Comparison of ENCODE assay signal across 26 mouse cellular contexts in genomic region chr14:47206601-47207000, GRCm38 (mm10). TPM values are rescaled to one million over a fixed set of nuclear protein-coding genes. Genes with fewer than 3 reads are reported as not detected.
DNase-seq lines count a peak whose midpoint lies in the region; ATAC-seq and TF ChIP-seq lines count a peak whose summit lies in the region.
"Had no signal": no experiment of that assay in that cellular context is flagged by ENCODE, and none has a peak within 500 bp of the region (broad histone marks: within the 10 kb centered on the region; RNA-seq: fewer than 3 reads in every experiment).

No protein-coding gene starts in this region.

- H3K4me1 ChIP-seq in heart, embryonic 10.5 days = no peaks in the 10 kb centered on the region
- no peaks in the 10 kb centered on the region for H3K4me1 ChIP-seq in heart, embryonic 11.5 days (ENCODE audit: control insufficient read depth, insufficient read depth, low read length)
- H3K4me1 ChIP-seq in stomach, embryonic 15.5 days = no peaks in the 10 kb centered on the region
- no peaks in the 10 kb centered on the region for H3K4me1 ChIP-seq in stomach, postnatal 0 days (replicated peaks; ENCODE audit: control insufficient read depth, insufficient read depth)
- H3K4me1 ChIP-seq: embryonic facial prominence, embryonic 12.5 days; embryonic facial prominence, embryonic 15.5 days; forebrain, embryonic 12.5 days; forebrain, embryonic 15.5 days; heart, embryonic 12.5 days; heart, embryonic 15.5 days had no signal

- no peak overlapping the region for H3K4me3 ChIP-seq in heart, embryonic 10.5 days
- no peak overlapping the region for H3K4me3 ChIP-seq in heart, embryonic 11.5 days (ENCODE audit: low read depth, low read length)
- H3K4me3 ChIP-seq in stomach, embryonic 15.5 days (replicated peaks) = no peak overlapping the region
- no peak overlapping the region for H3K4me3 ChIP-seq in stomach, postnatal 0 days (ENCODE audit: low read depth, low read length)
- H3K4me3 ChIP-seq: embryonic facial prominence, embryonic 12.5 days; embryonic facial prominence, embryonic 15.5 days; erythroblast, embryonic 14.5 days; forebrain, embryonic 12.5 days; forebrain, embryonic 15.5 days; heart, adult 2 months; heart, embryonic 12.5 days; heart, embryonic 15.5 days had no signal

- no peak for TF ChIP-seq CTCF in stomach, postnatal 0 days (IDR thresholded peaks at IDR 0.05; ENCODE audit: low read depth)

- peak; percentile 67 for DNase-seq in heart, embryonic 10.5 days (ENCODE audit: low spot score)
- no peak for DNase-seq in stomach, postnatal 0 days (ENCODE audit: low spot score)
- no peak for DNase-seq in urinary bladder, postnatal 36 days (ENCODE audit: low spot score in 2 of 2)
- DNase-seq: adrenal gland, adult 2 months; adrenal gland, postnatal 14 days; cerebellum, adult 18-20 months; cerebellum, adult 9-11 months; cerebellum, postnatal 25 days; gastrocnemius, postnatal 25 days; heart, adult 2 months; heart, postnatal 10 days; heart, postnatal 4 days had no signal

- H3K4me2 ChIP-seq in heart, embryonic 11.5 days = no peak overlapping the region
- no peak overlapping the region for H3K4me2 ChIP-seq in stomach, embryonic 15.5 days
- H3K4me2 ChIP-seq in stomach, postnatal 0 days (replicated peaks; ENCODE audit: low read depth) = no peak overlapping the region
- H3K4me2 ChIP-seq: embryonic facial prominence, embryonic 12.5 days; embryonic facial prominence, embryonic 15.5 days; forebrain, embryonic 12.5 days; forebrain, embryonic 15.5 days; heart, embryonic 12.5 days; heart, embryonic 15.5 days; hindbrain, embryonic 14.5 days had no signal

- no peaks in the 10 kb centered on the region for H3K36me3 ChIP-seq in heart, embryonic 10.5 days
- no peaks in the 10 kb centered on the region for H3K36me3 ChIP-seq in heart, embryonic 11.5 days (ENCODE audit: control insufficient read depth, insufficient read depth, low read length)
- no peaks in the 10 kb centered on the region for H3K36me3 ChIP-seq in stomach, embryonic 15.5 days
- no peaks in the 10 kb centered on the region for H3K36me3 ChIP-seq in stomach, postnatal 0 days (ENCODE audit: control insufficient read depth, insufficient read depth, low read length)
- H3K36me3 ChIP-seq: embryonic facial prominence, embryonic 12.5 days; embryonic facial prominence, embryonic 15.5 days; forebrain, embryonic 12.5 days; forebrain, embryonic 15.5 days; heart, embryonic 12.5 days; heart, embryonic 15.5 days had no signal

- H3K9me3 ChIP-seq in heart, embryonic 10.5 days = no peaks in the 10 kb centered on the region
- H3K9me3 ChIP-seq in heart, embryonic 11.5 days (replicated peaks; ENCODE audit: control insufficient read depth, low read length) = no peaks in the 10 kb centered on the region
- H3K9me3 ChIP-seq in stomach, embryonic 15.5 days = no peaks in the 10 kb centered on the region
- no peaks in the 10 kb centered on the region for H3K9me3 ChIP-seq in stomach, postnatal 0 days (ENCODE audit: control insufficient read depth, low read length)
- H3K9me3 ChIP-seq: embryonic facial prominence, embryonic 12.5 days; embryonic facial prominence, embryonic 15.5 days; forebrain, embryonic 12.5 days; forebrain, embryonic 15.5 days; heart, embryonic 12.5 days; heart, embryonic 15.5 days had no signal

- 88% methylated on average over 3 of the region's 3 CpGs for WGBS in heart, embryonic 10.5 days
- WGBS in heart, embryonic 11.5 days (ENCODE audit: insufficient replicate concordance) = 76% methylated on average over 3 of the region's 3 CpGs
- WGBS in stomach, embryonic 15.5 days = 79% methylated on average over 3 of the region's 3 CpGs
- 81% methylated on average over 3 of the region's 3 CpGs for WGBS in stomach, postnatal 0 days

- no peak overlapping the region for H3K9ac ChIP-seq in heart, embryonic 11.5 days (ENCODE audit: low read depth, low read length)
- H3K9ac ChIP-seq in stomach, embryonic 15.5 days = no peak overlapping the region
- H3K9ac ChIP-seq in stomach, postnatal 0 days (ENCODE audit: low read length) = no peak overlapping the region
- H3K9ac ChIP-seq: embryonic facial prominence, embryonic 12.5 days; embryonic facial prominence, embryonic 15.5 days; forebrain, embryonic 12.5 days; forebrain, embryonic 15.5 days; heart, embryonic 12.5 days; heart, embryonic 15.5 days; hindbrain, embryonic 14.5 days had no signal

- no peak overlapping the region for H3K27ac ChIP-seq in heart, embryonic 10.5 days
- H3K27ac ChIP-seq in heart, embryonic 11.5 days (ENCODE audit: low read depth, low read length) = no peak overlapping the region
- no peak overlapping the region for H3K27ac ChIP-seq in stomach, embryonic 15.5 days
- no peak overlapping the region for H3K27ac ChIP-seq in stomach, postnatal 0 days (replicated peaks)
- H3K27ac ChIP-seq: embryonic facial prominence, embryonic 12.5 days; embryonic facial prominence, embryonic 15.5 days; forebrain, embryonic 12.5 days; forebrain, embryonic 15.5 days; heart, adult 2 months; heart, embryonic 15.5 days; hindbrain, embryonic 14.5 days; hindbrain, postnatal 0 days had no signal

- no peak for ATAC-seq in heart, embryonic 11.5 days (replicated peaks; ENCODE audit: insufficient number of reproducible peaks, low FRiP score, low TSS enrichment)
- ATAC-seq in stomach, embryonic 15.5 days (ENCODE audit: insufficient read depth, low FRiP score, low read depth) = 0 out of 2 replicates have a peak, but pooled peaks have one; percentile 27
- ATAC-seq in stomach, postnatal 0 days (ENCODE audit: low FRiP score, low TSS enrichment) = no peak
- ATAC-seq in neutrophil, adult 5-6 weeks (ENCODE audit: extremely low read depth, insufficient number of reproducible peaks, low FRiP score, poor library complexity, severe bottlenecking) = 0 out of 2 replicates have a peak, but pooled peaks have one; percentile 6
- ATAC-seq: CD4-positive, CD25-positive, alpha-beta regulatory T cell, adult 4 months; forebrain, embryonic 15.5 days; hindbrain, postnatal 0 days; inflammation-experienced regulatory T-cells, adult 6 months had no signal

- no peaks in the 10 kb centered on the region for H3K27me3 ChIP-seq in heart, embryonic 10.5 days (ENCODE audit: insufficient read depth, poor library complexity, severe bottlenecking)
- no peaks in the 10 kb centered on the region for H3K27me3 ChIP-seq in heart, embryonic 11.5 days (ENCODE audit: control insufficient read depth, insufficient read depth, low read length)
- no peaks in the 10 kb centered on the region for H3K27me3 ChIP-seq in stomach, embryonic 15.5 days (replicated peaks)
- no peaks in the 10 kb centered on the region for H3K27me3 ChIP-seq in stomach, postnatal 0 days (ENCODE audit: control insufficient read depth, insufficient read depth, low read length)
- H3K27me3 ChIP-seq: embryonic facial prominence, embryonic 12.5 days; embryonic facial prominence, embryonic 15.5 days; forebrain, embryonic 12.5 days; forebrain, embryonic 15.5 days; heart, embryonic 12.5 days; heart, embryonic 15.5 days had no signal

- TF ChIP-seq EP300 in stomach, postnatal 0 days (optimal IDR thresholded peaks at IDR 0.05) = no peak

RNA-seq across cellular contexts. Expression of gene Gch1, which starts 17.4 kb away (rescaled TPM):
- 6.5 and 8.1 TPM in 2 replicates for polyA plus RNA-seq in heart, embryonic 10.5 days (2016; fragmentation: Nextera tagmentation; extraction: Ambion mirVana)
- polyA plus RNA-seq in heart, embryonic 11.5 days (2014; fragmentation: Nextera tagmentation; extraction: Ambion mirVana) = 6.7 and 7.5 TPM in 2 replicates
- polyA plus RNA-seq in stomach, embryonic 15.5 days (2015; fragmentation: Nextera tagmentation; extraction: Ambion mirVana) = 7.7 and 8.9 TPM in 2 replicates
- 12.0 and 12.4 TPM in 2 replicates for polyA plus RNA-seq in stomach, postnatal 0 days (2015; fragmentation: Nextera tagmentation; extraction: Ambion mirVana)
- 12.3 and 12.8 TPM in 2 replicates for total RNA-seq in neutrophil, adult 5-6 weeks (2017)

Comparison
In these comparisons a context has a peak if more than half of its experiments do, and no peak if none do; other contexts are left out.
1. ATAC-seq: peak in stomach, embryonic 15.5 days (single experiment) and neutrophil, adult 5-6 weeks (single experiment); none in heart, embryonic 11.5 days (single experiment) and stomach, postnatal 0 days (single experiment).